ENCODE assay signal across 8 mouse cellular contexts in the genomic region with DNA sequence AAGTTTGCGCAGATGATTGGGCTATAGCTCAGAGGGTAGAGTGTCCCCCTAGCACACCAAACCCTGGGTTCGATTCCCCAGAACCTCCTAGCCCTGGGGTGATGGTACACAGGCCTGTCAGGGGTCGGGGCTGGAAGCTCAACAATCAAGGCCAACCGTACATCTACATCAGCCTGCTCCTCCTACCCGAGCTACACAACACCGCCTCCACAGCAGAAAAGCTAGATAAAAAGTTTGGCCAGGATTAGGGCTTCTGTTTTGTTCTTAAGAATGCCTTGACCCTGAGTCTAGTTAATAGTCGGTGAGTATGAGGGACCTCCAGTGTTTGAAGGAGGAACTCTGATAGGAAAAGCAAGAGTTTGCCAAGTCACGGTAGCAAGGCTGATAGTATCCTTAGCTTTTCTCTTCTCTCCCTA. TPM values are rescaled to one million over a fixed set of nuclear protein-coding genes. Genes with fewer than 3 reads are reported as not detected.
DNase-seq lines count a peak whose midpoint lies in the region; ATAC-seq and TF ChIP-seq lines count a peak whose summit lies in the region.

No protein-coding gene starts in this region.

- peak overlapping the region; percentile 80 for H3K4me2 ChIP-seq in heart, embryonic 13.5 days
- peak overlapping the region; percentile 93 for H3K4me2 ChIP-seq in liver, embryonic 15.5 days

- peak overlapping the region; percentile 96 for H3K4me3 ChIP-seq in heart, embryonic 13.5 days
- peak overlapping the region; percentile 99 for H3K4me3 ChIP-seq in G1E (ENCODE audit: low read depth, low read length)
- H3K4me3 ChIP-seq in liver, embryonic 15.5 days (replicated peaks): peak overlapping the region; percentile 91

- peaks cover 16% of the 10 kb centered on the region for H3K4me1 ChIP-seq in heart, embryonic 13.5 days
- H3K4me1 ChIP-seq in G1E (ENCODE audit: insufficient read depth, low read depth, low read length): peaks cover 28% of the 10 kb centered on the region
- peaks cover 30% of the 10 kb centered on the region for H3K4me1 ChIP-seq in liver, embryonic 15.5 days (replicated peaks)

- WGBS in heart, embryonic 13.5 days: 7% methylated on average over 8 of the region's 8 CpGs
- 13% methylated on average over 8 of the region's 8 CpGs for WGBS in liver, embryonic 15.5 days (ENCODE audit: insufficient replicate concordance)

- H3K27me3 ChIP-seq in heart, embryonic 13.5 days (replicated peaks): no peaks in the 10 kb centered on the region
- H3K27me3 ChIP-seq in G1E (ENCODE audit: insufficient read depth, low read length): peaks cover 7% of the 10 kb centered on the region; the same call in 1 of the 2 replicates
- peaks cover 7% of the 10 kb centered on the region; the same call in 1 of the 2 replicates for H3K27me3 ChIP-seq in liver, embryonic 15.5 days

- H3K9ac ChIP-seq in heart, embryonic 13.5 days: peak overlapping the region; percentile 96
- peak overlapping the region; percentile 87 for H3K9ac ChIP-seq in liver, embryonic 15.5 days

- no peaks in the 10 kb centered on the region for H3K9me3 ChIP-seq in heart, embryonic 13.5 days
- no peaks in the 10 kb centered on the region for H3K9me3 ChIP-seq in G1E (replicated peaks)
- no peaks in the 10 kb centered on the region for H3K9me3 ChIP-seq in liver, embryonic 15.5 days (replicated peaks)

- H3K27ac ChIP-seq in heart, embryonic 13.5 days (replicated peaks): peak overlapping the region; percentile 97
- H3K27ac ChIP-seq in liver, embryonic 15.5 days (replicated peaks): peak overlapping the region; percentile 87; the same call in 1 of the 2 replicates

- H3K36me3 ChIP-seq in heart, embryonic 13.5 days: peaks cover 36% of the 10 kb centered on the region
- peaks cover 43% of the 10 kb centered on the region for H3K36me3 ChIP-seq in G1E (replicated peaks)
- H3K36me3 ChIP-seq in liver, embryonic 15.5 days (replicated peaks): peaks cover 20% of the 10 kb centered on the region

- no peak; the same call in 1 of the 2 replicates for ATAC-seq in heart, embryonic 13.5 days (ENCODE audit: extremely low read depth, insufficient number of reproducible peaks, low FRiP score, low TSS enrichment)
- peak; percentile 15; the same call in 1 of the 2 replicates for ATAC-seq in G1E (ENCODE audit: extremely low read depth, insufficient number of reproducible peaks, low FRiP score, poor library complexity, severe bottlenecking)
- peak; percentile 12; the same call in 1 of the 2 replicates for ATAC-seq in erythroid progenitor cell, adult 5-6 weeks (replicated peaks; ENCODE audit: low FRiP score, poor library complexity, severe bottlenecking)
- ATAC-seq in liver, embryonic 15.5 days (ENCODE audit: insufficient read depth): no peak
- no peak for ATAC-seq in inflammation-experienced regulatory T-cells, adult 6 months

- DNase-seq in heart, adult 8-10 months (ENCODE audit: low spot score): no peak
- DNase-seq in G1E (ENCODE audit: low spot score): no peak
- no peak for DNase-seq in layer of hippocampus, adult 8-10 months (ENCODE audit: low spot score in 2 of 2)
- DNase-seq in cerebellum, adult 9-10 months: no peak

- no peak for TF ChIP-seq CTCF in G1E (IDR thresholded peaks at IDR 0.05; ENCODE audit: low read depth, low read length)

RNA-seq across cellular contexts. Expression of gene Trrap, which starts 1.5 kb away (rescaled TPM):
- 43.7 and 48.1 TPM in 2 replicates for polyA plus RNA-seq in heart, embryonic 13.5 days (2015; fragmentation: Nextera tagmentation; extraction: Ambion mirVana)
- 10 to 100 TPM; 39.5 to 48.0 (median 45.7) TPM for total RNA-seq in heart, adult 8-10 months (2022)
- total RNA-seq in G1E (2014; fragmentation: Nextera tagmentation): 152 and 160 TPM in 2 replicates
- total RNA-seq in G1E (2017): 41.2 and 42.9 TPM in 2 replicates
- 34.4 and 49.8 TPM in 2 replicates for polyA plus RNA-seq in G1E (2012)
- total RNA-seq in erythroid progenitor cell, adult 5-6 weeks (2015; ENCODE audit: low replicate concordance): 33.9 and 73.4 TPM in 2 replicates
- 22.2 and 29.5 TPM in 2 replicates for total RNA-seq in erythroid progenitor cell, adult 5-6 weeks (2017; ENCODE audit: low replicate concordance)
- 13.2 and 13.9 TPM in 2 replicates for polyA plus RNA-seq in liver, embryonic 15.5 days (2015; fragmentation: Nextera tagmentation; extraction: Ambion mirVana)
- polyA plus RNA-seq in inflammation-experienced regulatory T-cells, adult 6 months (2017; shearing (Covaris generic)): 10 to 100 TPM; 49.5 to 91.7 (median 64.1) TPM
- total RNA-seq in layer of hippocampus, adult 8-10 months (2022): 100 to 1,000 TPM; 144 to 177 (median 152) TPM

RNA-seq across cellular contexts. Expression of gene Tmem130, which starts 7.5 kb away (rescaled TPM):
- polyA plus RNA-seq in heart, embryonic 13.5 days (2015; fragmentation: Nextera tagmentation; extraction: Ambion mirVana): 0.92 and 1.9 TPM in 2 replicates
- under 1 TPM; 0.20 to 0.82 (median 0.45) TPM for total RNA-seq in heart, adult 8-10 months (2022)
- total RNA-seq in G1E (2014; fragmentation: Nextera tagmentation): not detected in 2 replicates
- not detected in 2 replicates for total RNA-seq in G1E (2017)
- polyA plus RNA-seq in G1E (2012): 0.03 TPM in 1 of 2 replicates, not detected in the other
- total RNA-seq in erythroid progenitor cell, adult 5-6 weeks (2015; ENCODE audit: low replicate concordance): not detected in 2 replicates
- total RNA-seq in erythroid progenitor cell, adult 5-6 weeks (2017; ENCODE audit: low replicate concordance): not detected in 2 replicates
- polyA plus RNA-seq in liver, embryonic 15.5 days (2015; fragmentation: Nextera tagmentation; extraction: Ambion mirVana): 0.41 and 0.69 TPM in 2 replicates
- polyA plus RNA-seq in inflammation-experienced regulatory T-cells, adult 6 months (2017; shearing (Covaris generic)): not detected
- 100 to 1,000 TPM; 124 to 160 (median 141) TPM for total RNA-seq in layer of hippocampus, adult 8-10 months (2022)

Comparison
In these comparisons a context has a peak if more than half of its experiments do, and no peak if none do; other contexts are left out.
1. ATAC-seq: peak in G1E (single experiment) and erythroid progenitor cell, adult 5-6 weeks (single experiment); none in heart, embryonic 13.5 days (single experiment), liver, embryonic 15.5 days (single experiment) and inflammation-experienced regulatory T-cells, adult 6 months (single experiment).
2. RNA of gene Tmem130, which starts 7.5 kb away (total RNA-seq): 124 to 160 TPM in layer of hippocampus, adult 8-10 months; 0.20 to 0.82 TPM in heart, adult 8-10 months, not detected in G1E and not detected in erythroid progenitor cell, adult 5-6 weeks; every median in the first group is over 10 times any median in the second.
3. Peak in every context shown above with its lines, with median percentiles within 50 percentile points of each other: H3K4me3 ChIP-seq.